8 mouse cellular contexts compared by ENCODE assay signal in genomic region chr5:110109991-110110441, GRCm38 (mm10). TPM values are rescaled to one million over a fixed set of nuclear protein-coding genes. Genes with fewer than 3 reads are reported as not detected.
DNase-seq lines count a peak whose midpoint lies in the region; ATAC-seq lines count a peak whose summit lies in the region.

TSS of gene Zfp605 (plus strand) at chr5:110110092.

- intact Hi-C loops in gastrocnemius, postnatal 14 days (cut with DNase I; ENCODE audit: low total_unique reads) = no loop called here

- H3K4me3 ChIP-seq in megakaryocyte, embryonic 14.5 days (replicated peaks) = peak within 1 kb of the TSS; percentile 94

- peaks cover 49% of the 10 kb centered on the region for H3K36me3 ChIP-seq in megakaryocyte, embryonic 14.5 days (replicated peaks; ENCODE audit: low read length)

- ATAC-seq in inflammation-experienced regulatory T-cells, adult 6 months = peak; percentile 40

- no peaks in the 10 kb centered on the region for H3K9me3 ChIP-seq in megakaryocyte, embryonic 14.5 days

- no peaks in the 10 kb centered on the region for H3K27me3 ChIP-seq in megakaryocyte, embryonic 14.5 days (replicated peaks)

- peaks cover 36% of the 10 kb centered on the region for H3K4me1 ChIP-seq in megakaryocyte, embryonic 14.5 days

- DNase-seq in adrenal gland, adult (ENCODE audit: inconsistent age in 2 of 2, low spot score in 1 of 2) = peak; percentile 92 to 97
- DNase-seq in embryo, embryonic 10.5 days (ENCODE audit: low spot score) = peak; percentile 90
- DNase-seq in gastrocnemius, postnatal 14 days = peak; percentile 86
- DNase-seq in left cerebral cortex, adult 9 months (ENCODE audit: low spot score in 2 of 2) = peak; percentile 93 to 95
- DNase-seq in right cerebral cortex, postnatal 10 days (ENCODE audit: low spot score in 2 of 2) = peak; percentile 93 to 95
- peak; percentile 90 for DNase-seq in urinary bladder, postnatal 14 days (ENCODE audit: low spot score)

RNA-seq across cellular contexts. Expression of gene Zfp605, which starts in this region (rescaled TPM):
- total RNA-seq in gastrocnemius, postnatal 14 days (2021) = 1 to 10 TPM; 2.9 to 3.2 TPM
- polyA plus RNA-seq in inflammation-experienced regulatory T-cells, adult 6 months (2017; shearing (Covaris generic)) = 1 to 10 TPM; 2.7 to 4.5 (median 4.4) TPM
- polyA plus RNA-seq in megakaryocyte, embryonic 14.5 days (2012; ENCODE audit: insufficient read depth, low replicate concordance) = 1.00 TPM in 1 of 2 replicates, not detected in the other

Comparison
In these comparisons a context has a peak if more than half of its experiments do, and no peak if none do; other contexts are left out.
1. Peak in every context shown above with its lines: DNase-seq, ATAC-seq and H3K4me3 ChIP-seq.